ENCODE assay signal across 14 mouse cellular contexts in the genomic region with DNA sequence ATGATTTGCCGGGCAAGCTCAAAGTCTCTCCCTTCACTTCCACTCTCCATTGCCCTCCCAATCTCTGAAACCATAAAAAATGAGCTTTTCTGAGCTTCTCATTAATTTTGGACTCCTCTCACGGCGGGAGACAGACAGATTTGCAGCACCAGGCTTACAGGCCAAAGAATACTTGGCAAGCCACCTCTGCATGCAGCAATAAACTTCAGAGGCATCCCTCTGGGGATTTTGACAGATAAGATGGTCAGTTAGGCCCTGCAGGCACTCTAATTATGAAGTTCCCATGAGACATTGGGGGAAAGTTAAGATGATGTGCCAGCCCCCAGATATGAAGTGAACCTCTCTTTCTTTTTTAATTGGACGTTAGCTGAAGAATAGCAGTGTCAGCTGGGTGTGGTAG.
DNase-seq lines count a peak whose midpoint lies in the region; ATAC-seq and TF ChIP-seq lines count a peak whose summit lies in the region.
"Had no signal": no experiment of that assay in that cellular context is flagged by ENCODE, and none has a peak within 500 bp of the region (broad histone marks: within the 10 kb centered on the region; RNA-seq: fewer than 3 reads in every experiment).

No protein-coding gene starts in this region.

- H3K9me3 ChIP-seq in stomach, postnatal 0 days (ENCODE audit: control insufficient read depth, low read length) = no peaks in the 10 kb centered on the region
- H3K9me3 ChIP-seq: embryonic facial prominence, embryonic 15.5 days; heart, embryonic 13.5 days; liver, embryonic 13.5 days; neural tube, embryonic 12.5 days; stomach, embryonic 15.5 days had no signal

- H3K27ac ChIP-seq in stomach, postnatal 0 days (replicated peaks) = no peak overlapping the region
- H3K27ac ChIP-seq: embryonic facial prominence, embryonic 15.5 days; heart, embryonic 13.5 days; liver, embryonic 13.5 days; neural tube, embryonic 12.5 days; stomach, embryonic 15.5 days had no signal

- ATAC-seq in cerebellum, adult (ENCODE audit: insufficient number of reproducible peaks, low FRiP score, low TSS enrichment) = peak; percentile 21; the same call in 1 of the 2 replicates
- ATAC-seq in stomach, postnatal 0 days (ENCODE audit: low FRiP score, low TSS enrichment) = no peak

- no peak overlapping the region for H3K9ac ChIP-seq in stomach, postnatal 0 days (ENCODE audit: low read length)
- H3K9ac ChIP-seq: embryonic facial prominence, embryonic 15.5 days; heart, embryonic 13.5 days; liver, embryonic 13.5 days; neural tube, embryonic 12.5 days; stomach, embryonic 15.5 days had no signal

- TF ChIP-seq EP300 in stomach, postnatal 0 days (optimal IDR thresholded peaks at IDR 0.05) = no peak

- no peak for TF ChIP-seq CTCF in stomach, postnatal 0 days (IDR thresholded peaks at IDR 0.05; ENCODE audit: low read depth)

- no peaks in the 10 kb centered on the region for H3K27me3 ChIP-seq in stomach, postnatal 0 days (ENCODE audit: control insufficient read depth, insufficient read depth, low read length)
- H3K27me3 ChIP-seq: embryonic facial prominence, embryonic 15.5 days; heart, embryonic 13.5 days; liver, embryonic 13.5 days; neural tube, embryonic 12.5 days; stomach, embryonic 15.5 days had no signal

- no peak for DNase-seq in cerebellum, postnatal 4 days (ENCODE audit: low spot score in 2 of 2)
- peak; percentile 19 for DNase-seq in kidney, adult 9 months
- no peak for DNase-seq in kidney, adult 11 months
- peak; percentile 34 for DNase-seq in adipocyte (ENCODE audit: low spot score)
- DNase-seq in kidney, postnatal 36 days = peak; percentile 12
- DNase-seq in spleen, postnatal 4 days (ENCODE audit: low spot score in 2 of 2) = no peak
- no peak for DNase-seq in stomach, postnatal 0 days (ENCODE audit: low spot score)
- DNase-seq: liver, embryonic 13.5 days; right cerebral cortex, postnatal 25 days had no signal

- no peak overlapping the region for H3K4me2 ChIP-seq in stomach, postnatal 0 days (replicated peaks; ENCODE audit: low read depth)
- H3K4me2 ChIP-seq: embryonic facial prominence, embryonic 15.5 days; heart, embryonic 13.5 days; liver, embryonic 13.5 days; neural tube, embryonic 12.5 days; stomach, embryonic 15.5 days had no signal

- no peaks in the 10 kb centered on the region for H3K4me1 ChIP-seq in stomach, postnatal 0 days (replicated peaks; ENCODE audit: control insufficient read depth, insufficient read depth)
- H3K4me1 ChIP-seq: embryonic facial prominence, embryonic 15.5 days; heart, embryonic 13.5 days; liver, embryonic 13.5 days; stomach, embryonic 15.5 days had no signal

- H3K36me3 ChIP-seq in stomach, postnatal 0 days (ENCODE audit: control insufficient read depth, insufficient read depth, low read length) = no peaks in the 10 kb centered on the region
- H3K36me3 ChIP-seq: embryonic facial prominence, embryonic 15.5 days; heart, embryonic 13.5 days; liver, embryonic 13.5 days; neural tube, embryonic 12.5 days; stomach, embryonic 15.5 days had no signal

- 61% methylated on average over 4 of the region's 4 CpGs for WGBS in stomach, postnatal 0 days

- no peak overlapping the region for H3K4me3 ChIP-seq in stomach, postnatal 0 days (ENCODE audit: low read depth, low read length)
- H3K4me3 ChIP-seq: embryonic facial prominence, embryonic 15.5 days; heart, embryonic 13.5 days; liver, embryonic 13.5 days; neural tube, embryonic 12.5 days; stomach, embryonic 15.5 days had no signal

Comparison
In these comparisons a context has a peak if more than half of its experiments do, and no peak if none do; other contexts are left out.
1. DNase-seq: peak in kidney, adult 9 months (single experiment), adipocyte (single experiment) and kidney, postnatal 36 days (2 of 2); none in cerebellum, postnatal 4 days (0 of 2), kidney, adult 11 months (single experiment), spleen, postnatal 4 days (0 of 2) and stomach, postnatal 0 days (single experiment).